Mouse (Mus musculus): Measurements from ENCODE around the gene Ociad2. TPM values are rescaled to one million over a fixed set of nuclear protein-coding genes. Genes with fewer than 3 reads are reported as not detected.

Gene Ociad2
- 53.7 and 60.5 TPM in 2 replicates for polyA plus RNA-seq (2012; rRNA removed)

GRCm38 (mm10) chr5:73340723-73341235, at the start of gene Ociad2:
Gene Ociad2, minus strand, starts transcription at chr5:73341028.
- TF ChIP-seq CTCF (IDR thresholded peaks at IDR 0.05; ENCODE audit: extremely low read depth, insufficient read depth, low read length): no peak
- no peak for TF ChIP-seq POLR2A (IDR thresholded peaks at IDR 0.05; ENCODE audit: extremely low read depth, insufficient read depth, low read length)
- Histone ChIP-seq H3K4me3 (ENCODE audit: insufficient read depth, low read length) (no peak within 1 kb of the TSS), H3K27ac (ENCODE audit: insufficient read depth, low read length) (peak within 1 kb of the TSS; percentile 41; the same call in 1 of the 2 replicates), H3K4me1 (ENCODE audit: control insufficient read depth, insufficient read depth, low read length) (peaks cover 4% of the 10 kb centered on the region)

GRCm38 (mm10) chr5:73383647-73383970, 42.8 kb upstream of the Ociad2 start:
- H3K4me3 ChIP-seq (ENCODE audit: insufficient read depth, low read length): no peak overlapping the region
- H3K4me1 ChIP-seq (ENCODE audit: control insufficient read depth, insufficient read depth, low read length): no peaks in the 10 kb centered on the region
- H3K27ac ChIP-seq (ENCODE audit: insufficient read depth, low read length): no peak overlapping the region
- no peak for TF ChIP-seq POLR2A (IDR thresholded peaks at IDR 0.05; ENCODE audit: extremely low read depth, insufficient read depth, low read length)
- TF ChIP-seq CTCF (IDR thresholded peaks at IDR 0.05; ENCODE audit: extremely low read depth, insufficient read depth, low read length): no peak

DNA sequence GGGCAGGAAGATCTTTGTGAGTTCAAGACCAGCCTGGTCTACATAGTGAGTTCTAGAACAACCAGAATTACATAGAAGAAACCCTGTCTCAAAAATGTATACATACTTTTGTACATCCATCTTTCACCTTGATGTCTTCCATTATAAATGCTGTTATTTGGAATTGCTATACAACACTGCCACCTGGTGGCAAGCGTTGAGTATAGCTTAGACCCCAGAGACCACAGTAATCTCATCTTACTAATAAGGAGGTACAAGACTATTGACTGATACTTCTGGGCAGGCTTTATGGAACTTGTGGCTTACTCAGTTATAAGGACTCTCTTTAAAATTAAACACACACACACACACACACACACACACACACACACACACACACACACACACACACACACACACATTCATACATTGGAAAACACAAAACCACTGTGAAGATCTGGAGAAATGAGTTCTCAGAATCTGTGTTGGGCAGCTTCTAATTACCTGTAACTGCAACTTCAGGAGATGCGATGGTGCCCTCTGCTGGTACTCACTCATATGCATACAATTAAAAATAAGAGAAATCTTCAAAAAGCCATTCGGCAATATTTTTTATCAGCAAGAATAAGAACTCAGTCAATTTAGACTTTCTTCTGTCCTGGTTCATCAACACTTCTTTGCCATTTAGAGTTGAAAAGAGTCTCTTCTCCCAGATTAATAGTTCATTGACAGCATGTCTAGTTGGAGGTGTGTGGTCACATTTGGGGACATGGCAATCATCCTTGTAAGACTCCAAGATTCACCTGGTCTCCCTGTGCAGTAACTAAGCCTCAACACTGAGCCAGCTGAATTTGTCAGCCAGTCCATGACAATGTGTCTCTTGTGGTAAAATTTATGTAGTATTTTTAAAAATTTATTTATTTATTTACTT, 42.2 kb upstream of the Ociad2 start:
- Histone ChIP-seq H3K4me3 (ENCODE audit: insufficient read depth, low read length) (no peak overlapping the region), H3K27ac (ENCODE audit: insufficient read depth, low read length) (no peak overlapping the region), H3K4me1 (ENCODE audit: control insufficient read depth, insufficient read depth, low read length) (no peaks in the 10 kb centered on the region)
- TF ChIP-seq POLR2A (IDR thresholded peaks at IDR 0.05; ENCODE audit: extremely low read depth, insufficient read depth, low read length): no peak
- TF ChIP-seq CTCF (IDR thresholded peaks at IDR 0.05; ENCODE audit: extremely low read depth, insufficient read depth, low read length): peak; percentile 49; the same call in 1 of the 2 replicates

GRCm38 (mm10) chr5:73381976-73382540, 41.2 kb upstream of the Ociad2 start:
- Histone ChIP-seq H3K27ac (ENCODE audit: insufficient read depth, low read length) (no peak overlapping the region), H3K4me1 (ENCODE audit: control insufficient read depth, insufficient read depth, low read length) (no peaks in the 10 kb centered on the region), H3K4me3 (ENCODE audit: insufficient read depth, low read length) (peak overlapping the region; percentile 31; the same call in 1 of the 2 replicates)
- TF ChIP-seq POLR2A (IDR thresholded peaks at IDR 0.05; ENCODE audit: extremely low read depth, insufficient read depth, low read length): no peak
- TF ChIP-seq CTCF (IDR thresholded peaks at IDR 0.05; ENCODE audit: extremely low read depth, insufficient read depth, low read length): no peak

GRCm38 (mm10) chr5:73381510-73381909, 40.7 kb upstream of the Ociad2 start:
- peak overlapping the region; percentile 31 for H3K4me3 ChIP-seq (ENCODE audit: insufficient read depth, low read length)
- H3K27ac ChIP-seq (ENCODE audit: insufficient read depth, low read length): no peak overlapping the region
- H3K4me1 ChIP-seq (ENCODE audit: control insufficient read depth, insufficient read depth, low read length): no peaks in the 10 kb centered on the region
- TF ChIP-seq CTCF (IDR thresholded peaks at IDR 0.05; ENCODE audit: extremely low read depth, insufficient read depth, low read length): no peak
- TF ChIP-seq POLR2A (IDR thresholded peaks at IDR 0.05; ENCODE audit: extremely low read depth, insufficient read depth, low read length): no peak

GRCm38 (mm10) chr5:73380829-73381228, 40.0 kb upstream of the Ociad2 start:
- H3K27ac ChIP-seq (ENCODE audit: insufficient read depth, low read length): no peak overlapping the region
- H3K4me3 ChIP-seq (ENCODE audit: insufficient read depth, low read length): peak overlapping the region; percentile 31
- H3K4me1 ChIP-seq (ENCODE audit: control insufficient read depth, insufficient read depth, low read length): no peaks in the 10 kb centered on the region
- TF ChIP-seq POLR2A (IDR thresholded peaks at IDR 0.05; ENCODE audit: extremely low read depth, insufficient read depth, low read length) (0 out of 2 replicates have a peak, but pooled peaks have one; percentile 29), CTCF (IDR thresholded peaks at IDR 0.05; ENCODE audit: extremely low read depth, insufficient read depth, low read length) (no peak)

- TF ChIP-seq POLR2A (IDR thresholded peaks at IDR 0.05; ENCODE audit: extremely low read depth, insufficient read depth, low read length) (no peak), CTCF (IDR thresholded peaks at IDR 0.05; ENCODE audit: extremely low read depth, insufficient read depth, low read length) (peak; percentile 81)
- no peak overlapping the region for H3K4me3 ChIP-seq (ENCODE audit: insufficient read depth, low read length)
- no peaks in the 10 kb centered on the region for H3K4me1 ChIP-seq (ENCODE audit: control insufficient read depth, insufficient read depth, low read length)
- no peak overlapping the region for H3K27ac ChIP-seq (ENCODE audit: insufficient read depth, low read length)
These were observed 39.1 kb upstream of the Ociad2 start for GRCm38 (mm10) chr5:73379908-73380307.

DNA sequence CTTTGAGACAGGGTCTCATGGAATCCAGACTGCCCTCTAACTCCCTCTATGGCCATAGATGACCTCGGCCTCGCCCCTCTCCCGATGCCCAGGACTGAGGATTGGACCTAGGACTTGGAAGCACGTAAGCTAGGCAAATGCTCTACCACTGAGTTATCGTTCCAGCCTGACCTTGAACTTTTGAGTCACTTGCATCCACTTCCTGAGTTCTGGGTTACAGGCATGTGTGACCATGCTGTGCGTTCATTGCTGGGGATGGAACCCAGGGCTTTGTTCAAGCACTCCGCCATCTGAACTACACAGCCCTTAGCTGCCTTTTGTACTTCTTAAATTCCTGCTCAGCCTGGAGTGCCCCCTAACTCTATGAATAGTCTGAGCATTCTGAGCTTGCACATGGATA, 35.7 kb upstream of the Ociad2 start:
- Histone ChIP-seq H3K4me1 (ENCODE audit: control insufficient read depth, insufficient read depth, low read length) (0 out of 2 replicates have a peak, but pooled peaks cover 1% of the 10 kb centered on the region), H3K27ac (ENCODE audit: insufficient read depth, low read length) (no peak overlapping the region), H3K4me3 (ENCODE audit: insufficient read depth, low read length) (no peak overlapping the region)
- TF ChIP-seq POLR2A (IDR thresholded peaks at IDR 0.05; ENCODE audit: extremely low read depth, insufficient read depth, low read length): no peak
- no peak for TF ChIP-seq CTCF (IDR thresholded peaks at IDR 0.05; ENCODE audit: extremely low read depth, insufficient read depth, low read length)

DNA sequence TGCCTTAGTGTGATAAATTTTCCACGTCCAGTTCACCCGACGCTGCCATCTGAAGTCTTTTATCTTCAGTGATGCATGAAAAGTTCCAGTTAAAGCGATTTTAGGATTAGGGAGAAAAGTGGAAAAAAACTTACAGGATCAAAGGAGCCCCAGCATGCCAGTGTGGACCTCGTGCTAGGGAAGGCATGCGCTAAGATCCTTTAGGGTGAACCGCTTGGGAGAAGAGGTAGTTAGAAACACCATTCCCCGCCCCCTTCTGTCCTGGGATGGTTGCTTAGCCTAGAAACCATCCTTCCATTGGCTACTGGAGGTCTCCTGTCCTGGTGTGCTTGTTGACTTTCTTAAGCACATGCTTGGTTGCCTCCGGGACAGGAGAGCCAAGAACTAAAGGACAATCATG, 35.2 kb upstream of the Ociad2 start:
- H3K4me3 ChIP-seq (ENCODE audit: insufficient read depth, low read length): no peak overlapping the region
- 0 out of 2 replicates have a peak, but pooled peaks cover 1% of the 10 kb centered on the region for H3K4me1 ChIP-seq (ENCODE audit: control insufficient read depth, insufficient read depth, low read length)
- TF ChIP-seq POLR2A (IDR thresholded peaks at IDR 0.05; ENCODE audit: extremely low read depth, insufficient read depth, low read length) (no peak), CTCF (IDR thresholded peaks at IDR 0.05; ENCODE audit: extremely low read depth, insufficient read depth, low read length) (no peak)
- H3K27ac ChIP-seq (ENCODE audit: insufficient read depth, low read length): no peak overlapping the region

Data from cortical plate, adult 2 months (tissue).